Mouse (Mus musculus) cortical plate, adult 2 months (tissue): Measurements from ENCODE around the gene Cuta. TPM values are rescaled to one million over a fixed set of nuclear protein-coding genes. Genes with fewer than 3 reads are reported as not detected.

Source experiments
- H3K27ac ChIP-seq: fragments of 200-500 bp; 2 replicates; pipeline ENCODE4 v1.5.1; 2012; ENCODE audit warnings: low read length, control low read depth, inconsistent platforms; ENCODE audit not compliant: insufficient read depth
- H3K4me1 ChIP-seq: fragments of 200-500 bp; 2 replicates; pipeline ENCODE4 v1.6.1; 2011; ENCODE audit warnings: low read length; ENCODE audit not compliant: control insufficient read depth, insufficient read depth
- H3K4me3 ChIP-seq: fragments of 200-500 bp; 2 replicates; pipeline ENCODE4 v1.5.1; 2011; ENCODE audit warnings: mild to moderate bottlenecking, low read length, control low read depth; ENCODE audit not compliant: insufficient read depth
- CTCF ChIP-seq: fragments of 200-500 bp; IDR thresholded peaks from 2 replicates; pipeline ENCODE4 v1.5.1; 2011; ENCODE audit warnings: mild to moderate bottlenecking, control low read depth, low read length; ENCODE audit not compliant: insufficient read depth; ENCODE audit errors: extremely low read depth
- POLR2A ChIP-seq: fragments of 200-500 bp; IDR thresholded peaks from 2 replicates; pipeline ENCODE4 v1.6.1; 2011; ENCODE audit warnings: mild to moderate bottlenecking, low read length, control low read depth; ENCODE audit not compliant: insufficient read depth; ENCODE audit errors: extremely low read depth
- polyA plus RNA-seq: library from polyadenylated mRNA; depleted of rRNA; stranded (reverse); fragments of >200 nt; gene quantifications from 2 replicates; pipeline ENCODE4 v1.2.3, GENCODE M21; 2012

Cuta gene
- polyA plus RNA-seq, 1 experiment: 139 TPM

- peak overlapping the region; percentile 91 for H3K27ac ChIP-seq
- H3K4me3 ChIP-seq: peak overlapping the region; percentile 59
- peaks cover 13% of the 10 kb centered on the region for H3K4me1 ChIP-seq
- TF ChIP-seq POLR2A: 0 out of 2 replicates have a peak, but pooled peaks have one; percentile 17
- no peak for TF ChIP-seq CTCF
These were observed 9.1 kb upstream of the Cuta start for GRCm38 (mm10) chr17:26948316-26949050.

- Histone ChIP-seq H3K4me1 (peaks cover 8% of the 10 kb centered on the region; the same call in 1 of the 2 replicates), H3K4me3 (peak overlapping the region; percentile 59)
- TF ChIP-seq CTCF (no peak), POLR2A (no peak)
These were observed 8.1 kb upstream of the Cuta start for GRCm38 (mm10) chr17:26947231-26948100.

GRCm38 (mm10) chr17:26946567-26946966 lies 7.2 kb upstream of the Cuta start:
- Histone ChIP-seq H3K4me3 (peak overlapping the region; percentile 34), H3K4me1 (peaks cover 11% of the 10 kb centered on the region; the same call in 1 of the 2 replicates), H3K27ac (peak overlapping the region; percentile 95)
- TF ChIP-seq CTCF (no peak), POLR2A (peak; percentile 29; the same call in 1 of the 2 replicates)

More at GRCm38 (mm10) chr17:26947231-26948100, 8.1 kb upstream of the Cuta start:
- peak overlapping the region; percentile 95 for H3K27ac ChIP-seq

- H3K4me1 ChIP-seq: peaks cover 11% of the 10 kb centered on the region; the same call in 1 of the 2 replicates
- H3K4me3 ChIP-seq: peak overlapping the region; percentile 34
- no peak for TF ChIP-seq POLR2A
- TF ChIP-seq CTCF: no peak
- peak overlapping the region; percentile 95 for H3K27ac ChIP-seq
These were observed 6.6 kb upstream of the Cuta start for GRCm38 (mm10) chr17:26945824-26946495.

- H3K4me3 ChIP-seq: peak overlapping the region; percentile 92
- H3K27ac ChIP-seq: peak overlapping the region; percentile 97
- no peak for TF ChIP-seq CTCF
- no peak for TF ChIP-seq POLR2A
- peaks cover 14% of the 10 kb centered on the region; the same call in 1 of the 2 replicates for H3K4me1 ChIP-seq
These were observed 2.6 kb upstream of the Cuta start for GRCm38 (mm10) chr17:26941841-26942570.

- Histone ChIP-seq H3K4me1 (peaks cover 14% of the 10 kb centered on the region; the same call in 1 of the 2 replicates), H3K4me3 (peak within 1 kb of the TSS; percentile 92), H3K27ac (peak within 1 kb of the TSS; percentile 97)
- TF ChIP-seq POLR2A: peak; percentile 62; the same call in 1 of the 2 replicates
- no peak for TF ChIP-seq CTCF
These were observed 1.8 kb upstream of the Cuta start, which contains the start of gene Syngap1 for GRCm38 (mm10) chr17:26941031-26941789. Syngap1 (plus strand) TSS chr17:26941253.

- Histone ChIP-seq H3K27ac (peak overlapping the region; percentile 97), H3K4me1 (peaks cover 6% of the 10 kb centered on the region; the same call in 1 of the 2 replicates)
- no peak for TF ChIP-seq POLR2A
- TF ChIP-seq CTCF: no peak
These were observed 568 bp upstream of the Cuta start for GRCm38 (mm10) chr17:26939973-26940300.

GRCm38 (mm10) chr17:26938731-26939130 lies 638 bp downstream of the Cuta start:
- Histone ChIP-seq H3K4me1 (peaks cover 6% of the 10 kb centered on the region; the same call in 1 of the 2 replicates), H3K27ac (no peak overlapping the region), H3K4me3 (peak overlapping the region; percentile 48)
- TF ChIP-seq CTCF: no peak
- TF ChIP-seq POLR2A: no peak

More at GRCm38 (mm10) chr17:26939973-26940300, 568 bp upstream of the Cuta start:
- H3K4me3 ChIP-seq: peak overlapping the region; percentile 48
